Mouse (Mus musculus) embryonic facial prominence, embryonic 13.5 days (tissue): ENCODE results near the gene Tbata. TPM values are rescaled to one million over a fixed set of nuclear protein-coding genes. Genes with fewer than 3 reads are reported as not detected.

Experiments
- ATAC-seq: fragments of 200-750 bp; cut with Nextera tagmentation; 2 replicates; pipeline ENCODE4 v1.8.0; 2017; ENCODE audit warnings: low read depth; ENCODE audit not compliant: insufficient number of reproducible peaks, insufficient read depth, low FRiP score, low TSS enrichment
- H3K27ac ChIP-seq: fragments of 300-500 bp; sonication (generic); 2 replicates; pipeline ENCODE4 v1.5.1; 2015; ENCODE audit warnings: moderate library complexity, mild to moderate bottlenecking, inconsistent platforms
- H3K27me3 ChIP-seq: fragments of 300-500 bp; sonication (generic); 2 replicates; pipeline ENCODE4 v1.6.1; 2015; ENCODE audit warnings: mild to moderate bottlenecking, inconsistent platforms
- H3K36me3 ChIP-seq: fragments of 300-500 bp; sonication (generic); 2 replicates; pipeline ENCODE4 v1.6.1; 2015; ENCODE audit warnings: mild to moderate bottlenecking, inconsistent platforms
- H3K4me1 ChIP-seq: fragments of 300-500 bp; sonication (generic); 2 replicates; pipeline ENCODE4 v1.6.1; 2015; ENCODE audit warnings: inconsistent platforms
- H3K4me2 ChIP-seq: fragments of 300-500 bp; sonication (generic); 2 replicates; pipeline ENCODE4 v1.6.1; 2015; ENCODE audit warnings: moderate library complexity, mild to moderate bottlenecking, inconsistent platforms
- H3K4me3 ChIP-seq: fragments of 300-500 bp; sonication (generic); 2 replicates; pipeline ENCODE4 v1.5.1; 2015; ENCODE audit warnings: mild to moderate bottlenecking, inconsistent platforms
- H3K9ac ChIP-seq: fragments of 300-500 bp; sonication (generic); 2 replicates; pipeline ENCODE4 v1.6.1; 2015; ENCODE audit warnings: mild to moderate bottlenecking, inconsistent platforms
- H3K9me3 ChIP-seq: fragments of 300-500 bp; sonication (generic); 2 replicates; pipeline ENCODE4 v1.6.1; 2016; ENCODE audit warnings: inconsistent platforms
- WGBS: fragments of 180-500 bp; shearing (Covaris S2); methylation state at CpG from one replicate; pipeline ENCODE4 v1.1.7; 2015; ENCODE audit warnings: mixed read lengths; 5-methylcytosine and 5-hydroxymethylcytosine counted together
- polyA plus RNA-seq: library from polyadenylated mRNA; unstranded; fragments of >200 nt; fragmentation: Nextera tagmentation; extraction: Ambion mirVana; gene quantifications from 2 replicates; pipeline ENCODE4 v1.2.1, GENCODE M21; 2015

The Tbata gene
- polyA plus RNA-seq, 1 experiment from 2014 or later: not detected

GRCm38 (mm10) chr10:61146807-61147156 is 25.0 kb upstream of the Tbata start:
- peak overlapping the region; percentile 85 for H3K4me2 ChIP-seq
- no peaks in the 10 kb centered on the region for H3K9me3 ChIP-seq
- peak overlapping the region; percentile 91 for H3K4me3 ChIP-seq
- 1% methylated on average over 12 of the region's 14 CpGs for WGBS
- no peak; the same call in 1 of the 2 replicates for ATAC-seq
- H3K27me3 ChIP-seq: no peaks in the 10 kb centered on the region
- peaks cover 16% of the 10 kb centered on the region for H3K4me1 ChIP-seq
- peak overlapping the region; percentile 95 for H3K9ac ChIP-seq
- H3K36me3 ChIP-seq: no peaks in the 10 kb centered on the region; the same call in 1 of the 2 replicates
- H3K27ac ChIP-seq: peak overlapping the region; percentile 97

DNA sequence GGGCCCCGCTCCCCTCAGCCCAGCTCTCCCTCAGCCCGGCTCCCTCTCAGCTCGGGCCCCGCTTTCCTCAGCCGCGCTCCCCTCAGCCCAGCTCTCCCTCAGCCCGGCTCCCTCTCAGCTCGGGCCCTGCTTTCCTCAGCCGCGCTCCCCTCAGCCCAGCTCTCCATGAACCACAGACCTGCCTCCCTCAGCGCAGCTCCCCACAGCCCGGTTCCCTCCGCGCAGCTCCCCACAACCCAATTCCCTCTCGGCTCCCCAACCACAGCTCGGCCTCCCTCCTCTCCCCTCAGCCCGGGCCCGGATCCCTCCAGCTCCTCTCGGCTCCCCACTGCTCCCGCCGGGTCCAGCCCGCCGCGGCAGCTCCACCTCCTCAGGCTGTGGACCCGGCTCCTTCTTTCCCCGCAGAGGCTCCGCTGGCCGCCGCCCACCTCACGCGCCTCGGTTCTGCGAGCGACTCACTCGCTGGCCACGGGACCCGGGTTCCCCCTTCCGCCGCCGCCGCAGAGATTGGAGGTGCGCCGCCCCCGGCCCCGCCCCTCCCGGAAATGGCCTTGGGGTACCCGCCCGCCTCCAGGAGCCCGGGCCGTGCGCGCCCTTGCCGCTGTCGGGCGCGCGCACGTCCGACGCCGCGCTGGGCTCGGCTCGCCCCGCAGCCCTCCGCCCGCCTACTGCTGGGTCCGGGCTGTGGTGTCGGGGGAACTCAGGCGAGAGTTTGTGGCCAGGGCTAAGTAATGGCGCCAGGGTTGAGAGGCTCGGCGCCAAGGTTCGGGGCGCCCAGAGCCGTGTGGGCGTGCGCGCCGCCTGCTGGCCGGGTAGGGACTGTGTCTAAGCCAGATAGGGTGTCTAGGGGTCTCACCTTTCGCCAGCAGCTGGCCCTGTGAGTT is 24.4 kb upstream of the Tbata start, which contains the start of gene Sgpl1:
Gene Sgpl1, minus strand, starts transcription at position 547 of the 884 bp plus-strand sequence.
- WGBS: under 1% methylated on average over 80 of the region's 82 CpGs
- peak; percentile 83 for ATAC-seq

DNA sequence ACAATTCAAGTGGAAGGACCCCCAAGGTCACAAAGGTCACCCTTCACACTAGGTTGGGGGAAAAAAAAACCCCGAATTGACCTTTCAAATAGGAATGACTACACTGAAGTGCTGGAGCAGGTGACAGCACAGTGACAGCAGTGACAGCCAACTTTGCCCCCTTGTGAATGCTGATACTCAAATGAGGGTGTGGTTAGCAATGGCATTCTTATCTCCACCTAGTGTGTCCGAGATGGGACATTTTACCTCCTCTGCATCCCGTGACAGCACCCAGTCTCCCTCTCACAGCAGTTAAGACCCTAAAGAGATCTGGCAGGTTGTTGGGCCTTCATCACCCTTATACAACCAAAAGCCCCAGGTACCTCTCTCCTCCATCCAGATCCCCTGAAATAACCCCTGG is 22.3 kb upstream of the Tbata start:
- Histone ChIP-seq H3K4me2 (no peak overlapping the region), H3K4me3 (no peak overlapping the region), H3K27me3 (no peaks in the 10 kb centered on the region), H3K9me3 (no peaks in the 10 kb centered on the region), H3K27ac (no peak overlapping the region), H3K4me1 (peaks cover 9% of the 10 kb centered on the region), H3K36me3 (no peaks in the 10 kb centered on the region), H3K9ac (no peak overlapping the region)
- WGBS: 84% methylated on average over 3 of the region's 3 CpGs
- no peak for ATAC-seq

More for the DNA sequence above, 24.4 kb upstream of the Tbata start, which contains the start of gene Sgpl1:
- Histone ChIP-seq H3K9ac (peak within 1 kb of the TSS; percentile 95), H3K4me1 (peaks cover 16% of the 10 kb centered on the region), H3K36me3 (no peaks in the 10 kb centered on the region; the same call in 1 of the 2 replicates), H3K27me3 (no peaks in the 10 kb centered on the region), H3K4me2 (peak within 1 kb of the TSS; percentile 85), H3K27ac (peak within 1 kb of the TSS; percentile 97), H3K4me3 (peak within 1 kb of the TSS; percentile 91), H3K9me3 (no peaks in the 10 kb centered on the region)

- ATAC-seq: no peak
- WGBS: 50% methylated on average over 6 of the region's 6 CpGs
- H3K9ac ChIP-seq: no peak overlapping the region
- H3K27me3 ChIP-seq: no peaks in the 10 kb centered on the region
- H3K27ac ChIP-seq: peak overlapping the region; percentile 48; the same call in 1 of the 2 replicates
- H3K4me2 ChIP-seq: no peak overlapping the region
- H3K36me3 ChIP-seq: no peaks in the 10 kb centered on the region
- peaks cover 6% of the 10 kb centered on the region for H3K4me1 ChIP-seq
- H3K9me3 ChIP-seq: no peaks in the 10 kb centered on the region
- no peak overlapping the region for H3K4me3 ChIP-seq
These were observed 21.1 kb upstream of the Tbata start for GRCm38 (mm10) chr10:61150616-61151015.

DNA sequence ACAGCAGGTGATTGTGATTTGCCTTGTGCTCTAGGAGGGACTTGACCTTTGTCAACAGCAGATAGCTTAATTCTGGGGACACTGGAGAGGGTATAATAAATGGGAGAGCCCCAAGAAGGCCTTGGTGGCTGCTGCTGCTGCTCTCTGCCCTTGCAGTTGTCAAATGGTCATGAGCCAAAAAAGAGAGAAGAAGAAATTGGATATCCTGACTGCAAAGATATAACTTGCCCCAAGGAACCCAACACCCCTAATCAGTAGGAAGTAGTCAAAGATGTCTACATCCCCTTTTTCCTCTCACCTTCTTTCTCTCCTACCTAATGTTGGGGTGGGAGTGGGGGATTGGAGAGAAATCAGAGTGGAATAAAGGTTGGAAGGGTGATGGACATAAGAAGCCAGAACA is 19.6 kb upstream of the Tbata start:
- no peak for ATAC-seq
- H3K4me3 ChIP-seq: no peak overlapping the region
- H3K4me1 ChIP-seq: peaks cover 4% of the 10 kb centered on the region; the same call in 1 of the 2 replicates
- H3K4me2 ChIP-seq: no peak overlapping the region
- no peak overlapping the region for H3K9ac ChIP-seq
- H3K36me3 ChIP-seq: no peaks in the 10 kb centered on the region
- no peaks in the 10 kb centered on the region for H3K27me3 ChIP-seq
- no peak overlapping the region for H3K27ac ChIP-seq
- H3K9me3 ChIP-seq: no peaks in the 10 kb centered on the region

DNA sequence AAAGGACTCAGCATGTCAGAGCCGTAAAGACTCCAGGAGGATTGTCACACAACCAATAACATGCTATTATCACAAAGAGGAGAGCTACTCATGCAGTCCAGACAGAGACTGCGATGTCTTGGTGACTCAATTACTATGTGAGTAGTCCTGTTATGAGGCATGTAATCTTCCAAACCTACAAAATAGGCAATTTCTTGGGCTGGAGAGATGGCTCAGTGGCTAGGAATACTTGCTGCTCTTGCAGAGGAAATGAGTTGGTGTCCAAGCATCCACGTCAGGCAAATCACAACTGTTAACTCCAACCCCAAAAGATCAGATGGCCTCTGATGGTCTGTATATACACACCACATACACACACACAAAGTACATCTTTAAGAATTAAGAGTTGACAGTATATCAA is 16.1 kb upstream of the Tbata start:
- 81% methylated on average over 3 of the region's 3 CpGs for WGBS

DNA sequence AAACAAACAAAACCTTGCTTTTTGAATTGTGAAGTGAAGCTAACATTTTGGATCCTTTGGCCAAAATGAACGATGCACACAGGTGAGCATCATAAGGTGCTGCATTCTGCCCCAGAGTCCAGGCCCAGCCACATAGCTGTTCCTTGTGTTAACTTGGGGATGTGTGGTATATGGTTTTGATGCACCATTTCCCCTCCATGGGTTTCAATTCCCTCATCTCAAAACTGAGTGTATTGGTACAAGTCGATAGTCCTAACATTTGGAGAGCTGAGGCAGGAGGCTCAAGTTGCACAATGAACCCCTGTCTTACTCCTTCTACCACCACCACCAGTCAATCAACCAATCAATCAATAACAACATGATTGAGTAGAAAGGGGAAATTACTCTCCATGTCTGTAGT is 15.3 kb upstream of the Tbata start:
- no peak for ATAC-seq
- no peaks in the 10 kb centered on the region for H3K4me1 ChIP-seq
- no peaks in the 10 kb centered on the region for H3K36me3 ChIP-seq
- no peak overlapping the region for H3K4me2 ChIP-seq
- H3K4me3 ChIP-seq: no peak overlapping the region
- no peaks in the 10 kb centered on the region for H3K9me3 ChIP-seq
- H3K27ac ChIP-seq: no peak overlapping the region
- H3K9ac ChIP-seq: no peak overlapping the region
- H3K27me3 ChIP-seq: no peaks in the 10 kb centered on the region
- WGBS: 87% methylated on average over 2 of the region's 2 CpGs

More for the DNA sequence above, 16.1 kb upstream of the Tbata start:
- H3K9ac ChIP-seq: no peak overlapping the region
- H3K36me3 ChIP-seq: no peaks in the 10 kb centered on the region
- peaks cover under 1% of the 10 kb centered on the region; the same call in 1 of the 2 replicates for H3K4me1 ChIP-seq
- no peak overlapping the region for H3K4me3 ChIP-seq
- no peak overlapping the region for H3K27ac ChIP-seq
- H3K4me2 ChIP-seq: no peak overlapping the region
- no peak for ATAC-seq
- no peaks in the 10 kb centered on the region for H3K9me3 ChIP-seq
- no peaks in the 10 kb centered on the region for H3K27me3 ChIP-seq

DNA sequence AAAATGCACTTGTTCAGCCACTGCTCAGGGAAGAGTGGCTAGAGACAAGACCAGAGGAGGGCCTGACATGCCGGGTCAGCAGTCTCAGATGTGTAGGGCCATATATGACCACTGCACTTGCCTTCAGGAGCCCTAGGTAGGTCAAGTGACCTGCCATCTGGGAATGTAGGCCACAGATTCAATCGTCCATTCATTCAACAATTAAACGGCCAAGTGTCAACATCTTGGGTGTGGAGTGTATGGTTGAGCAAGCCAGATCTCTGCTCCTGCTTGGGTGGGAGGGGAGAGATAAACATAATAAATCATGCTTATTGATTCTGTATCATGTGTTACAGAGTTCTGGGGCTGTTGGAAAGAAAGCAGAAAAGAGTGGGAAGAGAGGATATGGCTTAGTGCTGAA is 13.2 kb upstream of the Tbata start:
- no peak overlapping the region for H3K4me3 ChIP-seq
- ATAC-seq: no peak

GRCm38 (mm10) chr10:61160089-61160488 is 11.7 kb upstream of the Tbata start:
- Histone ChIP-seq H3K9ac (no peak overlapping the region), H3K27ac (no peak overlapping the region), H3K27me3 (no peaks in the 10 kb centered on the region), H3K4me1 (no peaks in the 10 kb centered on the region), H3K4me3 (no peak overlapping the region), H3K36me3 (no peaks in the 10 kb centered on the region), H3K9me3 (no peaks in the 10 kb centered on the region), H3K4me2 (no peak overlapping the region)
- WGBS: 81% methylated on average over 7 of the region's 7 CpGs
- ATAC-seq: no peak

More for the DNA sequence above, 13.2 kb upstream of the Tbata start:
- no peaks in the 10 kb centered on the region for H3K36me3 ChIP-seq
- H3K9me3 ChIP-seq: no peaks in the 10 kb centered on the region
- H3K4me1 ChIP-seq: no peaks in the 10 kb centered on the region
- 81% methylated on average over 3 of the region's 3 CpGs for WGBS
- no peak overlapping the region for H3K9ac ChIP-seq
- no peak overlapping the region for H3K4me2 ChIP-seq
- H3K27me3 ChIP-seq: no peaks in the 10 kb centered on the region
- no peak overlapping the region for H3K27ac ChIP-seq

DNA sequence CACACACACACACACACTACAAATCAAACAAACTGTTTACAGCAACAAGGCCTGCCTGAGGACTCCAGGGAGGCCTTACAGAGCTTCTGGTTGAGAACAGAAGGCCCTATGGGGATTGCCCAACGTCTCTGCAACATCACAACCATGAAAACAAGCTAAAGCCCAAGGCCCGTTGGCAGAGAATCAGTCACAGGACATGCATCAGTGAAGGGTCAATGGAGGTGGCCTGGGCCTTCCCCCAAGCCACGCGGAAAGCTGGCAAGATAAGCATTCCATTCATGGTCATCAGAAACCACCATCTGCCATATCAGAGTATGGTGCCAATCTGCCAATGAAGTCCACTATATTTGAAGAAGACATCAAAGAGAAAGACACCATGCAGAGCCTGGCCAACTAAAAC is 11.1 kb upstream of the Tbata start:
- 72% methylated on average over 4 of the region's 4 CpGs for WGBS
- Histone ChIP-seq H3K27me3 (no peaks in the 10 kb centered on the region), H3K9me3 (no peaks in the 10 kb centered on the region), H3K4me2 (no peak overlapping the region), H3K4me3 (no peak overlapping the region), H3K4me1 (no peaks in the 10 kb centered on the region), H3K27ac (no peak overlapping the region), H3K9ac (no peak overlapping the region), H3K36me3 (no peaks in the 10 kb centered on the region)
- no peak for ATAC-seq

- ATAC-seq: no peak
- Histone ChIP-seq H3K27ac (no peak overlapping the region), H3K4me3 (no peak overlapping the region), H3K9me3 (no peaks in the 10 kb centered on the region), H3K36me3 (no peaks in the 10 kb centered on the region), H3K4me2 (no peak overlapping the region), H3K27me3 (no peaks in the 10 kb centered on the region), H3K9ac (no peak overlapping the region), H3K4me1 (peaks cover 4% of the 10 kb centered on the region; the same call in 1 of the 2 replicates)
- 64% methylated on average over 3 of the region's 3 CpGs for WGBS
These were observed 9.4 kb upstream of the Tbata start for GRCm38 (mm10) chr10:61162366-61162765.
